Mouse (Mus musculus) kidney, adult 2 months (tissue): ENCODE data around the gene Caln1.

ENCODE experiments used
- CTCF ChIP-seq: fragments of 200-500 bp; conservative IDR thresholded peaks from 2 replicates; pipeline ENCODE4 v1.5.1; 2011; ENCODE audit warnings: low read depth, mild to moderate bottlenecking, control low read depth, low read length, moderate library complexity, mixed read lengths; ENCODE audit not compliant: insufficient read depth, insufficient read length
- POLR2A ChIP-seq: fragments of 200-500 bp; IDR thresholded peaks from one replicate; pipeline ENCODE4 v1.6.1; 2011; ENCODE audit warnings: low read depth, low read length, control low read depth

- TF ChIP-seq POLR2A (no peak), CTCF (no peak)
Observed at GRCm38 (mm10) chr5:130384222-130384912, 15.1 kb downstream of the Caln1 start, which contains the start of gene A330070K13Rik.
